10 mouse cellular contexts compared by ENCODE assay signal in the genomic region with DNA sequence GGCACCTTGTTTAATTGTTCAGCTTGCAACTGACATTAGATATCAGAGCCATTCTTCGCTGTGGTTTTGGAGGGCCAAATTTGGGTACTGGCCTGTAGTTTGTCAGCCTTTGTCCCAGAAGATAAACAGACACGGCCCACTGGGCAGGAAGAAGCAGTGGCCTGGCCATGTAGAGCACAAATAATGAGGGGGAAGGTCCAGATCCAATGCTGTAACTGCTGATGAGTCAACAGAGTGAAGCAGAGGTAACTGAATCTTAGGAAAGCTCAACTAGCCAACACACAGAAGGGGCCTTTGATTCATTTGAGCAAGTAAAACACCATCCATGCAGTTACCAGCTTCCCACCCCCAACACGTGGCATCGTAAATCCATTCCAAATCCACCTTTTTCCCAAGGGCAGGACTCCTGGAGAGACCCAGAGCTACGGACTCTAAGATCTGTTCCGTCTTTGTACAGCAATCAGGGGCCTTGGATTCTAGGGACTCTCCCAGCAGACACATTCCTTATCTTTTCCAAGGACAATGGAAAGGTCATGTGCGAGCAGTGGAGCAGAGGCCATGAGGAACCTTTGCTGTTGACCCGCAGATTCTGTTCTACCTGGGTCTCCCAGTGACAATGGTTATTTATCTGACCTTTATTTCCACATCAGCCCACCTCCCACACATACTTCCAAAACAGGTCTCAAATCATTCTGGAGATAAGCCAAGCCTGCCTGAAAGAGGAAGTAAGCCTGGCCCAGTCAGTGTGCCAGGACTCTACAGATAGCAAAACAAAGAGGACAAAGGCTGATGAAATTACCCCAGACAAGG.
DNase-seq lines count a peak whose midpoint lies in the region; ATAC-seq and TF ChIP-seq lines count a peak whose summit lies in the region.
"Had no signal": no experiment of that assay in that cellular context is flagged by ENCODE, and none has a peak within 500 bp of the region (broad histone marks: within the 10 kb centered on the region; RNA-seq: fewer than 3 reads in every experiment).

No protein-coding gene starts in this region.

- no peaks in the 10 kb centered on the region; the same call in 1 of the 2 replicates for H3K9me3 ChIP-seq in embryonic facial prominence, embryonic 14.5 days (ENCODE audit: control insufficient read depth, low read length)
- no peaks in the 10 kb centered on the region for H3K9me3 ChIP-seq in embryonic facial prominence, embryonic 10.5 days
- H3K9me3 ChIP-seq in lung, postnatal 0 days (ENCODE audit: low read length) = no peaks in the 10 kb centered on the region
- H3K9me3 ChIP-seq: forebrain, embryonic 15.5 days; midbrain, embryonic 15.5 days had no signal

- no peak for TF ChIP-seq CTCF in lung, postnatal 0 days (IDR thresholded peaks at IDR 0.05)

- H3K27me3 ChIP-seq in embryonic facial prominence, embryonic 14.5 days (replicated peaks; ENCODE audit: control insufficient read depth, insufficient read depth, low read length) = no peaks in the 10 kb centered on the region
- no peaks in the 10 kb centered on the region for H3K27me3 ChIP-seq in embryonic facial prominence, embryonic 10.5 days (replicated peaks; ENCODE audit: low read depth, poor library complexity, severe bottlenecking)
- H3K27me3 ChIP-seq in lung, postnatal 0 days (replicated peaks; ENCODE audit: insufficient read depth, low read length) = no peaks in the 10 kb centered on the region
- H3K27me3 ChIP-seq: forebrain, embryonic 15.5 days; midbrain, embryonic 15.5 days had no signal

- peak; percentile 26 for DNase-seq in embryonic facial prominence, embryonic 14.5 days (ENCODE audit: low spot score)
- DNase-seq in embryonic facial prominence, embryonic 10.5 days (ENCODE audit: low spot score) = no peak
- DNase-seq in lung, postnatal 0 days (ENCODE audit: low spot score) = peak; percentile 36
- DNase-seq in lung, postnatal 4 days = no peak
- no peak for DNase-seq in frontal cortex, postnatal 10 days (ENCODE audit: low spot score in 2 of 2)

- no peak for ATAC-seq in embryonic facial prominence, embryonic 14.5 days (ENCODE audit: low read depth)
- 0 out of 2 replicates have a peak, but pooled peaks have one; percentile 32 for ATAC-seq in lung, postnatal 0 days
- ATAC-seq in common myeloid progenitor, adult 5-6 weeks (replicated peaks; ENCODE audit: low read depth, poor library complexity, severe bottlenecking) = peak; percentile 52
- peak; percentile 45 to 59; a peak in 2 of 4 replicates for ATAC-seq in hematopoietic stem cell, adult 5-6 weeks (replicated peaks in 1 of 2; ENCODE audit: insufficient read depth in 1 of 2, low FRiP score in 2 of 2, low TSS enrichment in 1 of 2, low read depth in 1 of 2, poor library complexity in 2 of 2, severe bottlenecking in 2 of 2)
- no peak for ATAC-seq in cerebellum, adult (ENCODE audit: insufficient number of reproducible peaks, low FRiP score, low TSS enrichment)
- ATAC-seq: forebrain, embryonic 15.5 days; midbrain, embryonic 15.5 days had no signal

- H3K4me1 ChIP-seq in embryonic facial prominence, embryonic 14.5 days (ENCODE audit: control insufficient read depth, insufficient read depth, low read length) = peaks cover 6% of the 10 kb centered on the region; the same call in 1 of the 2 replicates
- H3K4me1 ChIP-seq in embryonic facial prominence, embryonic 10.5 days = peaks cover 12% of the 10 kb centered on the region
- no peaks in the 10 kb centered on the region for H3K4me1 ChIP-seq in lung, postnatal 0 days (ENCODE audit: insufficient read depth, low read depth, low read length)
- H3K4me1 ChIP-seq: midbrain, embryonic 15.5 days had no signal

- H3K36me3 ChIP-seq in embryonic facial prominence, embryonic 14.5 days (ENCODE audit: control insufficient read depth, insufficient read depth, low read length) = no peaks in the 10 kb centered on the region
- H3K36me3 ChIP-seq in embryonic facial prominence, embryonic 10.5 days (replicated peaks) = no peaks in the 10 kb centered on the region
- H3K36me3 ChIP-seq in lung, postnatal 0 days (ENCODE audit: insufficient read depth, low read length) = no peaks in the 10 kb centered on the region
- H3K36me3 ChIP-seq: forebrain, embryonic 15.5 days; midbrain, embryonic 15.5 days had no signal

- H3K9ac ChIP-seq in embryonic facial prominence, embryonic 14.5 days (ENCODE audit: low read depth, low read length) = no peak overlapping the region
- H3K9ac ChIP-seq in lung, postnatal 0 days (replicated peaks; ENCODE audit: low read depth) = no peak overlapping the region
- H3K9ac ChIP-seq: forebrain, embryonic 15.5 days; midbrain, embryonic 15.5 days had no signal

- H3K4me2 ChIP-seq in embryonic facial prominence, embryonic 14.5 days (ENCODE audit: low read depth, low read length) = no peak overlapping the region
- H3K4me2 ChIP-seq in lung, postnatal 0 days (replicated peaks; ENCODE audit: low read depth, low read length) = no peak overlapping the region
- H3K4me2 ChIP-seq: forebrain, embryonic 15.5 days; midbrain, embryonic 15.5 days had no signal

- H3K27ac ChIP-seq in embryonic facial prominence, embryonic 14.5 days (replicated peaks; ENCODE audit: low read depth, low read length) = no peak overlapping the region
- no peak overlapping the region for H3K27ac ChIP-seq in embryonic facial prominence, embryonic 10.5 days (replicated peaks)
- no peak overlapping the region for H3K27ac ChIP-seq in lung, postnatal 0 days (ENCODE audit: low read length)
- H3K27ac ChIP-seq: forebrain, embryonic 15.5 days; midbrain, embryonic 15.5 days had no signal

- 77% methylated on average over 8 of the region's 8 CpGs for WGBS in embryonic facial prominence, embryonic 14.5 days
- 79% methylated on average over 8 of the region's 8 CpGs for WGBS in embryonic facial prominence, embryonic 10.5 days
- WGBS in lung, postnatal 0 days = 77% methylated on average over 8 of the region's 8 CpGs

- no peak overlapping the region for H3K4me3 ChIP-seq in embryonic facial prominence, embryonic 14.5 days (ENCODE audit: low read depth, low read length)
- no peak overlapping the region for H3K4me3 ChIP-seq in embryonic facial prominence, embryonic 10.5 days
- no peak overlapping the region for H3K4me3 ChIP-seq in lung, postnatal 0 days (ENCODE audit: low read depth, low read length)
- H3K4me3 ChIP-seq: forebrain, embryonic 15.5 days; midbrain, embryonic 15.5 days had no signal

- TF ChIP-seq EP300 in lung, postnatal 0 days (IDR thresholded peaks at IDR 0.05) = no peak

Comparison
In these comparisons a context has a peak if more than half of its experiments do, and no peak if none do; other contexts are left out.
1. DNase-seq: peak in embryonic facial prominence, embryonic 14.5 days (single experiment) and lung, postnatal 0 days (single experiment); none in embryonic facial prominence, embryonic 10.5 days (single experiment), lung, postnatal 4 days (0 of 2) and frontal cortex, postnatal 10 days (0 of 2).
2. ATAC-seq: peak in lung, postnatal 0 days (single experiment), common myeloid progenitor, adult 5-6 weeks (single experiment) and hematopoietic stem cell, adult 5-6 weeks (2 of 2); none in embryonic facial prominence, embryonic 14.5 days (single experiment) and cerebellum, adult (single experiment).